Mouse (Mus musculus) monocyte, adult 59 days (primary cell): ENCODE measurements around the gene Nthl1. TPM values are rescaled to one million over a fixed set of nuclear protein-coding genes. Genes with fewer than 3 reads are reported as not detected.

ENCODE experiments used
- total RNA-seq, 2 experiments: library from RNA; stranded (reverse); gene quantifications; one replicate each; pipeline ENCODE4 v1.2.4; 2023

Nthl1 gene
- 1 to 10 TPM; 1.7 to 2.5 TPM for total RNA-seq

DNA sequence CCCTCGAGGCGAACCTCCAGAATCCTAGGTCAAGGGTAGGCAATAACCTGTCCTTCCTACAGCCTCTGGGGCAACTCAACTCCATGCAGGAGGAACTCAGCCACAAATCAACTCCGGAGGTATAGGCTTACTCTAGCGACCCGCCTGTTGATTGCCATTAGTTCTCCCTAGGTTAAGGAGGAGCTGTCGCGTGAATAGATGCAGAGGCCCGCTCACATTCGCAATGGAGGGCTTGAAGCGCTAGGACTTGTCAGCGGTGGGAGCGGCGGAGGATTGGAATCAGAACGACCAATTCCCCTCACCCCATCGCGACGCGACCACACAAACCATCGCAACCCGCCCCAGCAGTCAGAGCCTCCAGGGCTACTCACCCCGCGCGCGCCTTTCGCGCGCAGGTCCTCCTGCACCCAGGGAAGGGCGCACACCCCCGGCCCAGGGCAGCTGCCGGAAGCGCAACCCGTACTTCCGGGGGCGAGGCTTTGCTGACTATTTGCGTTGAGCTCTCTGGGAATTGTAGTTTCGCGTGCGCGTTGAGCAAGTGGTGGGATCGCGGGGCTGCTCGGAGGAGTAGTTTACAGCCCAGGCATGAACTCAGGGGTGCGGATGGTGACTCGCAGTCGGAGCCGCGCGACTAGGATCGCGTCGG, at the start of gene Nthl1, which contains the start of gene Tsc2:
TSS of gene Nthl1 (plus strand) at position 514 of the 646 bp plus-strand sequence.
TSS of gene Tsc2 (minus strand) at position 464 of the 646 bp plus-strand sequence.

DNA sequence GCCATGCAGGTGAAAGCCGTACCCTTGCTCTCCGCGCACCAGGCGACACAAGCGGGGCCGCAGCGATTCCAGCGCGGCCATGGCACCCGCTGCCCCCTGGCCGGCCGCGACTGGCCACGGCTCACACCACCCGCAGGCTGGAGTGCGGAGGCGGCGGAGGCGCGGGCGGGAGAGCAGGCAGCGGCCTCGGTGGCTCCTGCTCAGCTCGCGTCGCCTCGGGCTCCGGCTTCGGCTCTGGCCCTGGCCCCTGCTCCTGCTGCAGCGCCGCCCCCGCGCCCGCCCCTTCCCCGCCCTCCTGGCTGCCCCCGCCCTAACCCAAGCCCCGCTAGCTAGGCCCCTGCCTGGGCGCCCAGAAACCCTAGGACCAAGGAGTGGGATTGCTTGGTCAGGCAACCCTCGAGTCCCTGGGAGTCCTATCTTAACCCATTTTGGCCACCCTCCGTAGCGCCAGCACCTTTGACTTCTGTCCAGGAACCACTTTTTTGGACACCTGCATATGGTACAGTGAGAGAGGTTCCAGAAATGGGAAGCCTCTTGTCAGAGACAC, 17.7 kb downstream of the Nthl1 start, which contains the start of gene Slc9a3r2:
TSS of gene Slc9a3r2 (minus strand) at position 258 of the 547 bp plus-strand sequence.

DNA sequence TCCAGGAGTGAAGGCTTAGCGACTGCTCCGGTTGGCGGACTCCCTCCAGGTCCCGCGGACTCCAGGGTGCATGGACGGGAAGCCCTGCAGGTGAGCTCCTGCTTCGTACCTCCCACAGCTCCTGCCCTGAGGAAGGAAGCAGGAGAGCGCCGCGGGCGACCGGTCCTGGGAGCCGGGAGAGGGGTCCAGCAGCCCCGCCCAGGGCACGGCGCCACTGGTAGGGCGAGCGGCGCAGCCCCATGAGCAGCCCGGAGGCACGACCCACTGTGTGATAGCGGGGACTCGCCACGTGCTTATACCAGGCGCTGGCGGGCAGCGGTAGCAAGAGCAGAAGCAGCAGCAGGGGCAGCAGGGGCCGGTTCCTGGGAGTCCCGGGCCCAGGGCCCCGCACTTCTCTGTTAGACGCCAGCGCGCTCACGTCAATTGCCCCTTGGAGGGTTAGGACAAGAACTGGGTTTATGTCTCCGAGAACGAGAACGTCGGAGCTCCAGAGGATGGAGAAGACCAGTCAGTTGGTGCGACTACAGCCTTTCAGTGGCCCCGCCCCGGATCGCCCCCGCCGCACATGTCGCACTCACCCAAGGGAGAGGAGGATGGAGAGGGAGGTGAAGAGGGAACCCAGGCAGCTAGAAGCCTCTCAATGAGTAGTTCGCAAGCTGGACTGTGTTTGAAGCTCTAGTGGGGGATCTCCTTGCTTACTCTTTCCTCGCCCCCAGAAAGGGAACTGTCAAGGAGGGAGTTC, 25.7 kb downstream of the Nthl1 start, which contains the start of gene Npw:
TSS of gene Npw (minus strand) at position 441 of the 742 bp plus-strand sequence.

DNA sequence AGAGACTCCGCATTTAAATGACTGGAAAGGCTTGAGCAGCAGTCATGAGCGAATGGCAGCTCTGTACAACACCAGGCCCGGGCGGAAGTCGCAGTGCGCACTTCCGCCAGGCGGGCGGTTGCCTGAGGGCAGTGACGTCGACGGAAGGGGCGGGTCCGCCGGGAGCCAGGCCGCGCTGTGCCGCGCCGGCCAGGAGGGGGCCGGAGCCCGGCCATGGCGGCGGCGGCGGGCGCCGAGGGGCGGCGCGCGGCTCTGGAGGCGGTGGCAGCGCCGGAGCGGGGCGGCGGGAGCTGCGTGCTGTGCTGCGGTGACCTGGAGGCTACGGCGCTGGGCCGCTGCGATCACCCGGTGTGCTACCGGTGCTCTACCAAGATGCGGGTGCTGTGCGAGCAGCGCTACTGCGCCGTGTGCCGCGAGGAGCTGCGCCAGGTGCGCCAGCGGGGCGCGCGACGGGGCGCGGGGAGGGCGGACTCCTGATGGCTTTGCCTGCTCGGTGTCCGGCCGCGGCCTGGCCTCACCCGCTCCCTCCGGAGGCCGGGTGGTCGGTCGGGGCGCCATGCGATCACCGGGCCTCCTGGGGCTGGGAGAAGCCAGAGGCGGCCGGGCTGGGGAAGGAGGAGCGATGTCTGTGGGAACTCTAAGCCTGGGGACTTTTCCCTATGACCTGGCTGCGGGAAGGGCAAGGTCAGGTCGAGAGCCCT, 37.2 kb downstream of the Nthl1 start, which contains the start of gene Zfp598:
TSS of gene Zfp598 (plus strand) at position 143 of the 701 bp plus-strand sequence.

Other genes starting within 250 kb of the Nthl1 start
- gene Rnps1, start 218.1 kb upstream of the Nthl1 start, total RNA-seq, result 10 to 100 TPM; 82.6 to 84.4 TPM
- 10 to 100 TPM; 20.9 to 22.4 TPM for gene Eci1, start 206.0 kb upstream of the Nthl1 start, total RNA-seq
- gene Dnase1l2, start 189.6 kb upstream of the Nthl1 start, total RNA-seq, result 1 to 10 TPM; 2.4 to 3.3 TPM
- gene E4f1, start 162.4 kb upstream of the Nthl1 start, total RNA-seq, result 10 to 100 TPM; 37.7 to 43.5 TPM
- 10 to 100 TPM; 14.8 to 18.7 TPM for gene Pgp, start 162.3 kb upstream of the Nthl1 start, total RNA-seq
- gene Bricd5, start 158.8 kb upstream of the Nthl1 start, total RNA-seq, result not detected
- 10 to 100 TPM; 19.4 to 24.9 TPM for gene Mlst8, start 153.6 kb upstream of the Nthl1 start, total RNA-seq
- gene Caskin1, start 144.1 kb upstream of the Nthl1 start, total RNA-seq, result not detected
- gene Traf7, start 104.7 kb upstream of the Nthl1 start, total RNA-seq, result 100 to 1,000 TPM; 141 to 154 TPM
- gene Rab26, start 98.5 kb upstream of the Nthl1 start, total RNA-seq, result 1 to 10 TPM in 1 of 2 experiments, under 1 TPM in 1; 0.58 to 1.6 TPM
- gene Pkd1, start 82.8 kb upstream of the Nthl1 start, total RNA-seq, result 10 to 100 TPM; 41.4 to 46.0 TPM
- 10 to 100 TPM; 68.8 to 75.5 TPM for gene Tsc2, start 50 bp upstream of the Nthl1 start, total RNA-seq
- 1 to 10 TPM; 2.1 to 2.9 TPM for gene Slc9a3r2, start 17.6 kb downstream of the Nthl1 start, total RNA-seq
- gene Npw, start 25.8 kb downstream of the Nthl1 start, total RNA-seq, result not detected
- gene Zfp598, start 37.0 kb downstream of the Nthl1 start, total RNA-seq, result 10 to 100 TPM; 46.6 to 48.8 TPM
- gene Syngr3, start 57.3 kb downstream of the Nthl1 start, total RNA-seq, result not detected
- 10 to 100 TPM; 15.5 to 18.1 TPM for gene Gfer, start 63.5 kb downstream of the Nthl1 start, total RNA-seq
- 1 to 10 TPM; 3.4 to 5.3 TPM for gene Noxo1, start 63.6 kb downstream of the Nthl1 start, total RNA-seq
- gene Tbl3, start 75.0 kb downstream of the Nthl1 start, total RNA-seq, result 10 to 100 TPM; 16.1 to 22.1 TPM
- gene Rnf151, start 85.4 kb downstream of the Nthl1 start, total RNA-seq, result not detected
- 100 to 1,000 TPM; 714 to 754 TPM for gene Rps2, start 85.4 kb downstream of the Nthl1 start, total RNA-seq
- gene Ndufb10, start 91.8 kb downstream of the Nthl1 start, total RNA-seq, result 100 to 1,000 TPM in 1 of 2 experiments, 10 to 100 TPM in 1; 70.4 to 102 TPM
- 1 to 10 TPM; 1.6 to 3.7 TPM for gene Rpl3l, start 95.1 kb downstream of the Nthl1 start, total RNA-seq
- gene Msrb1, start 104.0 kb downstream of the Nthl1 start, total RNA-seq, result 100 to 1,000 TPM; 740 to 885 TPM
- not detected for gene Hs3st6, start 120.3 kb downstream of the Nthl1 start, total RNA-seq
- not detected for gene Meiob, start 171.6 kb downstream of the Nthl1 start, total RNA-seq
- gene Hagh, start 207.5 kb downstream of the Nthl1 start, total RNA-seq, result 10 to 100 TPM; 46.8 to 63.2 TPM
- 1 to 10 TPM; 2.6 TPM for gene Fahd1, start 217.7 kb downstream of the Nthl1 start, total RNA-seq
- 1 to 10 TPM in 1 of 2 experiments, under 1 TPM in 1; 0.84 to 1.5 TPM for gene Igfals, start 233.3 kb downstream of the Nthl1 start, total RNA-seq